Mouse (Mus musculus) embryonic facial prominence, embryonic 11.5 days (tissue): ENCODE results near the gene Tstd3. TPM values are rescaled to one million over a fixed set of nuclear protein-coding genes. Genes with fewer than 3 reads are reported as not detected.
"Not testable (repeated sequence)": the region's sequence is repeated elsewhere in the genome, so short reads cannot be mapped to it uniquely, and the experiment has no call there.

ENCODE experiments used
- ATAC-seq: fragments of 200-750 bp; cut with Nextera tagmentation; replicated peaks from 2 replicates; pipeline ENCODE4 v1.8.0; 2017; ENCODE audit warnings: low read depth; ENCODE audit not compliant: insufficient number of reproducible peaks, low FRiP score, low TSS enrichment
- DNase-seq: peaks from one replicate; pipeline ENCODE4 v3.0.0-alpha.2; 2015; ENCODE audit warnings: low spot score
- H3K27ac ChIP-seq: fragments of 300-500 bp; sonication (generic); replicated peaks from 2 replicates; pipeline ENCODE4 v1.5.1; 2014; ENCODE audit warnings: mild to moderate bottlenecking, low read depth, low read length, control low read depth
- H3K27me3 ChIP-seq: fragments of 300-500 bp; sonication (generic); 2 replicates; pipeline ENCODE4 v1.6.1; 2014; ENCODE audit warnings: mild to moderate bottlenecking, low read length, moderate library complexity, mixed read lengths; ENCODE audit not compliant: control insufficient read depth, insufficient read depth
- H3K36me3 ChIP-seq: fragments of 300-500 bp; sonication (generic); replicated peaks from 2 replicates; pipeline ENCODE4 v1.6.1; 2014; ENCODE audit warnings: low read depth, mild to moderate bottlenecking, low read length, moderate library complexity, mixed read lengths; ENCODE audit not compliant: control insufficient read depth, insufficient read depth
- H3K4me1 ChIP-seq: fragments of 300-500 bp; sonication (generic); 2 replicates; pipeline ENCODE4 v1.6.1; 2014; ENCODE audit warnings: low read length, mixed read lengths; ENCODE audit not compliant: control insufficient read depth, insufficient read depth
- H3K4me2 ChIP-seq: fragments of 300-500 bp; sonication (generic); 2 replicates; pipeline ENCODE4 v1.6.1; 2014; ENCODE audit warnings: low read depth, mild to moderate bottlenecking, control low read depth, low read length, moderate library complexity
- H3K4me3 ChIP-seq: fragments of 300-500 bp; sonication (generic); 2 replicates; pipeline ENCODE4 v1.5.1; 2014; ENCODE audit warnings: low read depth, low read length, control low read depth
- H3K9ac ChIP-seq: fragments of 300-500 bp; sonication (generic); replicated peaks from 2 replicates; pipeline ENCODE4 v1.6.1; 2014; ENCODE audit warnings: mild to moderate bottlenecking, control low read depth, low read length
- H3K9me3 ChIP-seq: fragments of 300-500 bp; sonication (generic); replicated peaks from 2 replicates; pipeline ENCODE4 v1.6.1; 2016; ENCODE audit warnings: mild to moderate bottlenecking, low read length, inconsistent platforms, mixed read lengths; ENCODE audit not compliant: control insufficient read depth
- WGBS: fragments of 180-500 bp; shearing (Covaris S2); extraction: QIAGEN DNeasy Blood & Tissue Kit; methylation state at CpG from one replicate; pipeline ENCODE4 v1.1.7; 2014; 5-methylcytosine and 5-hydroxymethylcytosine counted together
- polyA plus RNA-seq: library from polyadenylated mRNA; unstranded; fragments of >200 nt; fragmentation: Nextera tagmentation; extraction: Ambion mirVana; gene quantifications from 2 replicates; pipeline ENCODE4 v1.2.1, GENCODE M21; 2014

Tstd3 gene
- polyA plus RNA-seq, 1 experiment from 2014 or later, result 18.6 TPM

DNA sequence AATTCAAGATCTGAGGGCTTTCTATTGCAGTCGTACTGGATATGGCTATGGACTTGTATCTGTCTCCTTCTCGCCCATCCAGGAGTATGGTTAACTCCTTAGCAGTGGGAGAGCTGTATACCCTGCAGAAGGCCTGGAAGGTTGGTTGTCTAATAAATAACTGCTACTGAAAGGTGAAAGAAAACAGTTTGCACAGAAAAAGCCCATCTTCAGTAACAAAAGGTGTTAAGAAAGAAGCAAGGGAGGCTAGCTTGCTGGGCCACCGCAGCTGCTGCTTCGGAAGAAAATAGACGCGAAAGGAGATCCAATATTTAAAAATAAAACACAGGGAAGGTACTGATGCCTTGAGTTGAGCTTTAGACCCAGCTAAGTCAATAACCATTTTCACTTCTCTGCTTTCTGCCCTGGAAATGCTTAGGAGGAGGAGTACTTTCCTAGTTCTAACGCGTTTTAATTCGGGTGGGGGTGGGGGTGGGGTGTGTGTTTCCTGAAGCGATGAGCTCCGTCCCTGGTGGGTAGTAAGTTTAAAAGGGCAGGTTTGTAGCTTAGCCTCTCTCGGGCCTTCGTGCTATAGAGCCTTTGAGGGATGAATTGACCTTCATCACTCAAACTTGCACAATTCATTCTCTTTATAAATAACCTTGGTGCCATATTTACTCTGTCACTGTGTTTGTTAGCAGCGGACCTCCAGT lies 695 bp downstream of the Tstd3 start:
- peak overlapping the region; percentile 51 for H3K4me2 ChIP-seq
- H3K27ac ChIP-seq, result no peak overlapping the region
- peak; percentile 39; the same call in 1 of the 2 replicates for ATAC-seq
- peak overlapping the region; percentile 55 for H3K9ac ChIP-seq
- H3K9me3 ChIP-seq, result no peaks in the 10 kb centered on the region
- no peaks in the 10 kb centered on the region for H3K4me1 ChIP-seq
- no peak for DNase-seq
- no peaks in the 10 kb centered on the region for H3K36me3 ChIP-seq
- H3K4me3 ChIP-seq, result peak overlapping the region; percentile 62
- H3K27me3 ChIP-seq, result no peaks in the 10 kb centered on the region
- 20% methylated on average over 14 of the region's 14 CpGs for WGBS

DNA sequence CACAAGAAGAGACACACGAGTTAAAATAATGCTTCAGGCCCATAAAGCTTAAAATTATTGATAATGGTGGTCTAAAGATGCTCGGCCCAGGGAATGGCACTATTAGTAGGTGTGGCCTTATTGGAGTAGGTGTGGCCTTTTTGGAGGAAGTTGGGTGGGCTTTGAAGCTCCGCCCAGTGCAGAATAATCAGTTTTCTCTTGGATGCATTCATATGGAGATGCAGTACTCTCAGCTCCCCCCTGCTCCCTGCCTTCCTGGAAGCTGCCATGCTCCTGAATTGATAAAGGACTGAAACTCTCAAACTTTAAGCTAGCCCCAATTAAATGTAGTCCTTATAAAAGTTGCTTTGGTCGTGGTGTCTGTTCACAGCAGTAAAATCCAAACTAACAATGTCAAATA lies 3.2 kb downstream of the Tstd3 start:
- ATAC-seq (no peak), DNase-seq (no peak)
- H3K27me3 ChIP-seq, result no peaks in the 10 kb centered on the region
- no peak overlapping the region for H3K9ac ChIP-seq
- H3K27ac ChIP-seq, result no peak overlapping the region
- H3K4me3 ChIP-seq, result no peak overlapping the region
- H3K9me3 ChIP-seq, result no peaks in the 10 kb centered on the region
- H3K36me3 ChIP-seq, result no peaks in the 10 kb centered on the region
- H3K4me2 ChIP-seq, result no peak overlapping the region
- whole genome bisulfite sequencing, result 75% methylated on average over 4 of the region's 4 CpGs
- H3K4me1 ChIP-seq, result no peaks in the 10 kb centered on the region

DNA sequence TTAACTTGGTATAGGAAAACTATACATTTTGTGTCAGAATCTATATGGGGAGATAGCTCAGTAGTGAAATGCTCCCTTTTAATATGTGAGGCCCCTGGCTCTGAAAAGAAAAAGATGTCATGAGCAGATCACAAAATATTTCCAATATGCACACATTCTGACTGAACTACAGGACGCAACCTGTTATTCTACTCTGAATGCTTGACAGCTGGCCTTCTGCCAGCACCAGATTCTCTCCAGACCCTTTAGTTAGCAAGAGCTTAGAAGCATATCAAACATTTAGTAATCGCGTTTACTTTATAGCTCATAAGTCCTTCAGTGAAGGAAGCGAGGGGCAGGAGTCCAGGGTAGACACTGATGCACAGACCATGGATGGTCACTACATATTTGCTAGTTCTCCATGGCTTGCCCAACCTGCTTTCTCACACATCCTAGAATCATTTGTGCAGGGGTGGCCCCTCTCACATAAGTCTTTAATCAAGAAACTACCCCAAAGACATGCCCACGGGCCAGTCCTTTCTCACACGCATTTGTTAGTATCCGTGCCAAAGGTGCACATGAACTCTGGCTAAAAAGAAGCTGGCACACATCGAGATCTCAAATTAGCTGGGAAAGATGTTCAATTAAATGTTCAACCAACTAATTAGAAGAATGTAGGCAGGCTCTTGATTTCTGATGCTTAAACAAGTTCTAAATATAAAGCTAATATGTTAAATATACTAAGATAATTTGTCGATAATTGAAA lies 5.4 kb downstream of the Tstd3 start:
- ATAC-seq, result no peak
- no peaks in the 10 kb centered on the region for H3K4me1 ChIP-seq
- no peaks in the 10 kb centered on the region for H3K27me3 ChIP-seq
- no peak overlapping the region for H3K4me3 ChIP-seq
- 88% methylated on average over 9 of the region's 9 CpGs for WGBS
- H3K36me3 ChIP-seq, result no peaks in the 10 kb centered on the region
- no peak overlapping the region for H3K4me2 ChIP-seq
- no peak overlapping the region for H3K9ac ChIP-seq
- no peak for DNase-seq
- no peak overlapping the region for H3K27ac ChIP-seq
- no peaks in the 10 kb centered on the region for H3K9me3 ChIP-seq

DNA sequence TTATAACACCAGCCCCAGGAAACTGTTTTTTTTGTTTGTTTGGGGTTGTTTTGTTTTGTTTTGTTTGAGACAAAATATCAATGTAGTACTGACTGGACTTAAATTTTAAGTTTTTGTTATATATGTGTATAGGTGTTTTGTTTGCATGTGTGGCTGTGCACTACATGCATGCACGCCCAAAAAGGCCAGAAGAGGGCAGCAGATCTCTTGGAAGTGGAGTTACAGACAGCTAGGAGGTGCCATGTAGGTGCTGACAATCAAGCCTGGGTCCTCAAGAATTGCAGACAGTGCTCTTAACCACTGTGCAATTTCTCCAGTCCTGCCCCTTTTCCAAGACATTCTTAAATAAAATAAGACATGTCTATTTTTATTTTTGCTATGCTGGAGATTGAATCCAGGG lies 8.2 kb downstream of the Tstd3 start:
- H3K9me3 ChIP-seq, result no peaks in the 10 kb centered on the region
- no peak overlapping the region for H3K4me3 ChIP-seq
- no peaks in the 10 kb centered on the region for H3K27me3 ChIP-seq
- H3K27ac ChIP-seq, result no peak overlapping the region
- ATAC-seq (no peak), DNase-seq (no peak)
- no peak overlapping the region for H3K4me2 ChIP-seq
- H3K36me3 ChIP-seq, result no peaks in the 10 kb centered on the region
- no peak overlapping the region for H3K9ac ChIP-seq
- WGBS, result 48% methylated on average over 1 of the region's 1 CpGs
- no peaks in the 10 kb centered on the region for H3K4me1 ChIP-seq

DNA sequence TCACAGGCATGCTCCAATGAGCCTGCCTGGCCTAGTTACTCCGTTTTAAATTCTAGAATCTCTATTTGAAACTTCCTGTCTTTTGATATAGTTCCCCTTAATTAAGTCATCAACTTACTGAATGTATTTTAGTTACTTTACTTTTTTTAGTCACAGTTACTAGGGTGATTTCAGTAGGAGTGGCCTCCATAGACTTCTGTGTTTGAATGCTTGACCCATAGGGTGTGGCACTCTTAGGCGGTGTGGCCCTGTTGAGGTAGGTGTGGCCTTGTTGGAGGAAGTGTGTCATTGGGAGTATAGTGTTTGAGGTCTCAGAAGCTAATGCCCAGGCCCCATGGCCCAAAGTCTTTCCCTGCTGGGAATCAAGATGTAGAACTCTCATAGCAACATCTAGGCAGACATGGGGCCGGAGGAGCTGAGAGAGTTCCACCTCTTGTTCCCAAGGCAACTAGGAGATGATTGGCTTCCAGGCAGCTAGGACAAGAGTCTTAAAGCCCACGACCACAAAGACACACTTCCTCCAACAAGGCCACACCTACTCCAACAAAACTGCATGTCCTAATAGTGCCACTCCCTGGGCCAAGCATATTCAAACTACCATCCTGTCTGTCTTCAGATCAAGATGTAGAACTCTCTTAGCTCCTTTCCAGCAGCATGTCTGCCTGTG lies 11.8 kb downstream of the Tstd3 start:
- ATAC-seq (no peak), DNase-seq (no peak)
- Histone ChIP-seq H3K36me3 (no peaks in the 10 kb centered on the region), H3K9ac (no peak overlapping the region), H3K4me1 (no peaks in the 10 kb centered on the region), H3K27ac (no peak overlapping the region), H3K9me3 (no peaks in the 10 kb centered on the region), H3K4me3 (no peak overlapping the region), H3K4me2 (no peak overlapping the region), H3K27me3 (no peaks in the 10 kb centered on the region)
- WGBS, result 62% methylated on average over 4 of the region's 4 CpGs

DNA sequence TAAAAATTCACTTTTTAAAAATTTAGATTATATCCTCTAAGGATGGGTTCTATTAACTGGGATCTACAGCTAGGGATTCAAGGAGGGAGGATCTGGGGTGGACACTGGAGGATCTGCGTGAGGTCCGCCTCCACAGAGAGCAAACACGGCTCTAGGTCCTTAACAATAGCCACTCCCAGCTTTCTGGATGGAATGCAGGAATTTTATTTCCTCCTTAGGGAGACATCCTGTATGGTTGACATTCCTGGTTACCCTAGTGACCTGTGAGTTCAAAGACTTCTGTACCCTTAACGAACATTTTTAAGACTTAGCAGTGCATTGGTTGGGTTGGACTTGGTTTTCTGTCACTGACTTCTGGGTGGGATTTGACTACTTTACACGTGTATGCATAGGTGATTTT lies 21.3 kb downstream of the Tstd3 start:
- Histone ChIP-seq H3K27ac (no peak overlapping the region), H3K36me3 (no peaks in the 10 kb centered on the region), H3K27me3 (no peaks in the 10 kb centered on the region), H3K4me3 (no peak overlapping the region), H3K9ac (no peak overlapping the region), H3K4me1 (no peaks in the 10 kb centered on the region), H3K4me2 (no peak overlapping the region), H3K9me3 (no peaks in the 10 kb centered on the region)
- WGBS, result 65% methylated on average over 5 of the region's 5 CpGs
- ATAC-seq, result no peak
- DNase-seq, result no peak

DNA sequence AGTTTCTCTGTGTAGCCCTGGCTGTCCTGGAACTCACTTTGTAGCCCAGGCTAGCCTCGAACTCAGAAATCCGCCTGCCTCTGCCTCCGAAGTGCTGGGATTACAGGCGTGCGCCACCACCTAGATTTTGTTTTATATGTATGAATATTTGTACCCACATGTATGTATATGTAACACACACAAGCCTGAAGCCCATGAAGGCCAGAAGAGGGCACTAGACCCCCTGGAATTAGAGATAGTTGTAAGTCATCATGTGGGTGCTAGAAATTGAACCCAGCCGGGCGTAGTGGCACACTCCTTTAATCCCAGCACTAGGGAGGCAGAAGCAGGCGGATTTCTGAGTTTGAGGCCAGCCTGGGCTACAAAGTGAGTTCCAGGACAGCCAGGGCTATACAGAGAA lies 22.9 kb downstream of the Tstd3 start:
- not testable (repeated sequence) for H3K27me3 ChIP-seq, DNase-seq, H3K9ac ChIP-seq, ATAC-seq, H3K9me3 ChIP-seq, H3K4me1 ChIP-seq, H3K4me2 ChIP-seq, H3K36me3 ChIP-seq, H3K4me3 ChIP-seq, H3K27ac ChIP-seq
- WGBS, result 92% methylated on average over 8 of the region's 8 CpGs

DNA sequence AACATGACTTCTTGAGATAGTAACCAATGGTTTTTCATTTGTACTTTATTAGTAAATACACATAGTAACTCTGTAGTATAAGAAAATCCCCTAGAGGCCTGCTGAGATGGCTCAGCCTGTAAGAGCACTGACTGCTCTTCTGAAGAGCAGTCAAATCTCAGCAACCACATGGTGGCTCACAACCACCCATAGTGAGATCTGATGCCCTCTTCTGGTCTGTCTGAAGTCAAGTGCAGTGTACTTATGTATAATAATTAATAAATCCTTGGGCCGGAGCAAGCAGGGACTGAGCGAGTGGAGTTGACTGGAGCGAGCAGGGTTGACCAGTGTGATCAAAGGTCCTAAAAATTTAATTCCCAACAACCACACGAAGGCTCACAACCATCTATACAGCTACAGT lies 27.8 kb downstream of the Tstd3 start:
- H3K4me2 ChIP-seq, result no peak overlapping the region
- no peak for DNase-seq
- H3K9ac ChIP-seq, result no peak overlapping the region
- H3K36me3 ChIP-seq, result no peaks in the 10 kb centered on the region; the same call in 1 of the 2 replicates
- ATAC-seq, result no peak
- H3K27ac ChIP-seq, result no peak overlapping the region
- WGBS, result 89% methylated on average over 4 of the region's 4 CpGs
- no peaks in the 10 kb centered on the region for H3K4me1 ChIP-seq
- no peaks in the 10 kb centered on the region for H3K9me3 ChIP-seq
- H3K27me3 ChIP-seq, result no peaks in the 10 kb centered on the region
- H3K4me3 ChIP-seq, result no peak overlapping the region
